Mouse (Mus musculus) mesoderm, embryonic 11.5 days (tissue): ENCODE measurements around the gene Rrp1.

Experiments used
- DNase-seq: peaks from one replicate; pipeline ENCODE4 v3.0.0-alpha.2; 2012; ENCODE audit warnings: low read depth, low spot score

Rrp1 gene

DNA sequence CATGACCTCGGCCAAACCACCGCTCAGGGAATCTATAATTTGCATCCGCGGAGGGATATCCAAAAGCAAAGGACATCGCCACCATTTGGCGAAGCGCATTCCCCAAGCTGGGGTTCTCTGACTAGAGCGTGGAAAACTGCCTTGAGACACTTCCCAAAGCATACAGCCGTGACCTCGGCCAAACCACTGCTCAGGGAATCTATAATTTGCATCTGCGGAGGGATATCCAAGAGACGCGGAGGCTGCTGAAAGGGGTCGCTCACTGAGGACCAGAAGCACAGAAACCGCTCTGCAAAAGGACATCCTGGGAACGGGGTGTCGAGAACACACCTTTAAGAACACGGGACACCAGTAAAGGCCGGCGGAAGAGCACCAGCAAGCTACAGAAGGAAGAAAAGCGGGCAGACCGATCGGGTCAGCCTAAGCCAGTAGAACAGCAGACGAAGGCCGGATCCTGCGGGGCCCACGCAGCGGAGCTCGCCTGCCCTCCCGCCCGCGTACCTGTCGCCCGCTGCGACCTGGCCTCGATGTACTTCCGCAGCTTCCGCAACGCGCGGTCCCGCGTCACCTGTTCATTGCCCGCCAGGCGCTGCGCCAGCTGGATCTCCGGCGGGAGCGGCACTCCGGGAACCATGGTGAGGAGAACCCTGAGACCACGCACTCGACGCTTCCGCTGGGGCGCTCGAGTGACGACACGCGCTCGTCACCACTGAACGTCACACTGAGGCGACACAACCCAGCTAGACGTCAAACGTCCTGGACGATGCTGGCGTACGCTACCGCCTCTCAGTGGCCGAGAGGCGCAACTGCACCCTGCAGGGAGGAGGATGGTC is at the start of gene Rrp1:
TSS of gene Rrp1 (minus strand) at position 725 of the 833 bp plus-strand sequence.
- peak; percentile 97 for DNase-seq

DNA sequence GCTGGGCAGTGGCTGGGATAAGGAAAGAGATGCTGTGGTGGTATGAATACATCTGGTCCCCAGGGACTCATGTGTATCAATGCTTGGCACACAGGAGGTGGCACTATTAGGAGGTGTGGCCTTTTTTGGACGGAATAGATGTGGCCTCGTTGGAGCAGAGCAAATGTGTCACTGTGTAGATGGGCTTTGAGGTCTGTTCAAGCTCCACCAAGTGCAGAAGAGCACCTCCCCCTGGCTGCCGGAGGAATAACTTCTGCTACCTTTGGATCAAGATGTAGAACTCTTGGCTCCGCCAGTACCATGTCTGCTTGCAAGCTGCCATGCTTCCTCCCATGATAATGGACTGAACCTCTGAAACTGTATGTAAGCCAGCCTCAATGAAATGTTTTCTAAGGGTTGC is 48.9 kb upstream of the Rrp1 start:
- no peak for DNase-seq

DNA sequence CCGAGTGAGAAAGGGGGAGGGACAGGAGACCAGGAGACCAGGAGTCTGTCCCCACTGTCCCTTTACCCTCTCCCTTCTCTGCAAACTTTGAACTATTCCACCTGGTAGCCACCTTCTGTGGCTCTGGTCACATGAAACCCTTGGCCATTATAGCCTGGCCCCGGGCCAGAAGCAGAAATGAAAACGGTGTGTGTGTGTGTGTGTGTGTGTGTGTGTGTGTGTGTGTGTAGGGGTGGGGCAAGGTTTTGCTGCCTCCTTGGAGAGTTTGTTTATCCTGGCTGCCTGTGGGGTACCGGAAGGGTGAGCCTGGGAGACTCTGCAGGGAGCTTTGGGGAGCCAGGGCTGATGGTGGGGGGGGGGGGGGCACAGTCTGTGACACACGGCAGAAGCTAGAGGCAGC is 47.6 kb upstream of the Rrp1 start:
- DNase-seq: no peak

DNA sequence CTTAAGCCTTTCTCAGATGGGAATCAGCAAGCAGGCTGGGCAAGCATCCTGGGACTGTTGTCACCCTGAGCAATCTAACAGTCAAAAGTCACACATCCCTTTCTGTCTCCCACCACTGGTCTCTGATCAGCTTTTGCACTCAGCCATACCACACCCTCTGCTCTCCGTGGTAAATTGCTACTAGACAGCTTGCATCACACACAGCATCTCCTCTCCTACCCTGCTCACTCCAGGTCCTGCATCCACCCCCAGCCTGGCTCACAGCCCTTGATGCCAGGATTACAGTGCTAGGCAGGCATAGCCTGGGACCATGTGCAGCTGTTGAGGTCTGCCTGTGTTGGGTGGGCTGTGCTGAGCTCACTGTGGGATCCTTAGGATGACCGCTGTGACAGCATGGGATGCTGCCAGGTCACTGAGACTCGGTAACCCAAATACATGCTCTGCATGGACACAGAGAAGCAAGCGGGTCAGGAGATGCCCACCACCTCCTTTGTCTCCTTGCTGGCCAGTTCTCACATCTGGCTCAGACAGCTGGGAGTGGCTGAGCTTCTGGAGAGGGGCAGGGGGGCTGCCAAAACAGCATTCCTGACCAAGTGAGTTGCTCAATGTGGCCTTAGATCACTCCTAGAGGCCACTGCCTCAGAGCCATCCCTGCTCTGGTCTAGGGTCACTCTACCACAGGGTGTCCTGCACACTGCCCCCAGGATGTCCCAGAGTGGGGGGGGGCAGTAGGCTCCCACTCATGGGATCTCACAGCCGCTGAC is 45.7 kb upstream of the Rrp1 start:
- DNase-seq: no peak

DNA sequence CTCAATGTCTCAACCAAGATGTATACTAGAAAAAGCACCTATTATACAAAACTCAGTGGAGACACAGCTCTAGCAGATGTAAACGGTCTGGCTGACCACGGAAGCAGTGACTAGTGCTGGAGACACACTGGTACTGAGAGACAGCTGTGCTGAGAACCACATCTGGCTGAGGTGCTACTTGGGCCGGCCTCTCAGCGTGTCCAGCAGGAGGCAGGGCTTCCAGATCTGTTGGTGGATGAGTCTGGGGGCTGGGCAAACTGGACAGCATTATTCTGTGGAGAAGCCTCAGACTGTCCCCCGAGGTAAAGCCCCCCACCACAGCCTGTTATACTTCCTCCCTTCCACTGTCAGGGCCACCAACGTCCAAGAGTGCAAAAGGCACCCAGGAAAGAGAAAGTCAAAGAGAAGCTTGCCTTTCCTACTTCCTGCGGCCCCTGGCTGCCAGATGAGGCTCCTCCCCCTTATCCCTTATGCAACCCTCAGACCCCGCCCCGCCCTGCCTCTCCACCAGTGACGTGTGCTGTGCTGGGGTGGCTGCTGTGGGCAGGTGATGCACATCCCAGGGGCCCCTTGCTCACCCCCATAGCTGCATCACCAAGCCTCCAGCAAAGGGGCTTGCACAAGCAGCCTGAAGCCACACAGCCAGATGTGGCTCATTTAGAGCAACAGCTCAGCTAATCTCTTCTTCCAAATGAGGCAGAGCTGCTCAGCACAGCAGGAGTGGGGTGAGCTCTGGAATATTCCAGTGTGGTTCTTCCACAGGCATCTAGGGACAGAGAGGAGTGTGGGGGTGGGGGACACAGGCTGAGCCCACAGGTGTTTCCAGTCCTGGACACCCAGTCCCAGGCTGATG is 44.9 kb upstream of the Rrp1 start:
- no peak for DNase-seq

DNA sequence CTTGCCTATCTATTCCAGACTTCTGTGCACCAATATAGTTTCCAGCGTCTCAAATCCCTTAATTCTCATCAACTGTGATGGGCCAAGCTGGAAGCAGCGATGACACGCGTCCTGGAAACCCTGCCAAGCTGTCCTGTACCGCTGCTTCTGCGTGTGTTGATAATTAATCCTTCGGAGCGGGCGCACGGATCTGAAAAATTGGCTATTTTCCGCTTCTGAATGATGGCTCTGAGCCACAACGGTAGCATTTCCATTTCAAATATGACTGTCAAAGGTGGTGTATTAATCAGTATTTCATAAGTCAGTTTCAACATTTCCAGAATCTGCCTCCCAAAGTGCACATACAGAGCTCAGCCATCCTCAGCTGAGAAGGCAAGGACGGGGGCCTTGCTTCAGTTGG is 43.9 kb upstream of the Rrp1 start:
- no peak for DNase-seq

DNA sequence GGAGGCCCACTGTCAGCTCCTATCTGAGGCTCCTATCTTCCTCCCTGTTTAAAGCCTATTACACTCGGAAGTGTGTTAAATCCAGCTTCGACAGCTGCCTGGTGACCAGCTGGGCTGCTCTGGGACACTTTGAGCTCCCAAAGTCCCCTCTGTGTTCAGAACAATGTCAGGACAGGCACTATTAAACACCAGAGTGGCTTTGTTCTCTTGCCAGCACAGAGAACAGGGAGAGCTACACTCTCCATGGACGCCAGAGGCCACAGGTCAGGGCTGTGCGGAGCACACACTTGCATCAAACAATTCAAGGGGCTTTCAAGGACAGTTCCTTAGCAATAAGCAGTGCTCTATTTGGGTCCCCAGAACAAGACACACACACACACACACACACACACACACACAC is 39.8 kb upstream of the Rrp1 start:
- DNase-seq: no peak

DNA sequence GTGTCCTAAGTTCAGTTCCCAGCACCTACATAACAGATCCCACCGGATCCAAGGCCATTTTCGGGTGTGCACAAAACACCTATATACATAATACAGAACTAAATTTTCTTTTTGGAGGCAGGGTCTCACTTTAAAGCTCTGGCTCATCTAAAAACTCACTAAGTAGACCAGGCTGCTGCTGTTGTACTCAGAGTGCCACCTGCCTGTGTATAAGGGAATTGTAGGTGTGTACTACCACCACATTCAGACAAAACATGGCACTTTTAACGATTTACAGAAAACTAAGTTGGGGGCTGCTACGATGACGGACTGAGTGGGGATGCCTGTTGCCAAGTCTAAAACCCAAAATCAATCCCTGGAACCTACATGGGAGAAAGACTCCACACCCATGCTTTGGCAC is 37.9 kb upstream of the Rrp1 start:
- DNase-seq: no peak

DNA sequence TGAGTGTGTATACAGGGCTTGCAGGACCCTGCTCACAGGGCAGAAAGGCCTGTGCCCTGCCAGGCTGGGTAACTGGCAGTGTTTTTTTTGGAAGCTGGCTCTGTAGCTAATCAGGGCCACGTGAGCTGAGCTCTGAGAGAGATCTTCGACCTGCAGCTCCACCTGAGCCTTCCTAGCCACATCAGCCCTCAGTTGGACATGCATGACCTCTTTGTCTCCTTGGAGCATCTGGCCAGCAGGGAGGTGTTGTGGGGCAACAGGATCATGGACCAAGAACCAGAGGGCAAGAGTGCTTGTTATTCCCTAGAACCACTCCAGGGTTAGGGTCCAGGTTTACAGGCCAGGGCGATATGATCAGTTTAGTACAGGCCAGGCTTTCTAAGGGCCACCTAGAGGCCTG is 34.6 kb upstream of the Rrp1 start:
- no peak for DNase-seq

DNA sequence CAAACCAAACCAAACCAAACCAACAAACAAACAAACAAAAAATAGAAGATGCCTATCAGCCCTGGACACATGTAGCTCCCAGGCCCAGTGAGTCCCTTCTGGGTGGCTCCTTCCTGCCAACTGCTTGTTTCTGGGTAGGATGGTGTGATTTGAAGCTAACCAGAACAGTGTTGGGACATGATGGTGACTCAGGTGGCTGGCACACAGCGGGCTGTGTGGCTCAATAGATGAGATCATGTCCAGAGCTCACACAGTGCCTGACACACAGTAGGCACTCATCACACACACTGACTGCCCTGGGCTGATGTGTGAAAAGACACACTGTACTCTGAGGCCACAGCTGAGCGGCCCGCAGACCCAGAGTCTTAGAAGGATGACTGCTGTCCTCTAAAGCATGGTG is 33.4 kb upstream of the Rrp1 start:
- no peak for DNase-seq

DNA sequence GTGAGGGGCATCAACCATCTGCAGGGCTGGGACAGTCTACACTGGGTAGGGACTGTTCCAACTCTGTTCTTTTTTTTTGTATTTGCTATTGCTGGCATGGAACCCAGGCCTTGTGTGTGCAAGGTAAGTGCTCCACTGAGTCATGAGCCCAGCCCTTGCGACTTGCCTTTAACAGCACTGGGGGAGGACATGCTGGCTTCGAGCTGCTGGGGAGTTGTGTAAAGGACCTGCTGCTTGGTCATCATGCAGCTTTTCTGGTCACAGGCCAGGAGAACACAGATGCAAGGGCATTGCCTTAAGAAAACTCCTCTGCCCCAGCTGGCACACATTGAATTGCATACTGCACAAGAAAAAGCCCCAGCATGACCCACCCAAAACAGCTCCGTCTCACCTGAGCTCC is 29.4 kb upstream of the Rrp1 start:
- DNase-seq: no peak

DNA sequence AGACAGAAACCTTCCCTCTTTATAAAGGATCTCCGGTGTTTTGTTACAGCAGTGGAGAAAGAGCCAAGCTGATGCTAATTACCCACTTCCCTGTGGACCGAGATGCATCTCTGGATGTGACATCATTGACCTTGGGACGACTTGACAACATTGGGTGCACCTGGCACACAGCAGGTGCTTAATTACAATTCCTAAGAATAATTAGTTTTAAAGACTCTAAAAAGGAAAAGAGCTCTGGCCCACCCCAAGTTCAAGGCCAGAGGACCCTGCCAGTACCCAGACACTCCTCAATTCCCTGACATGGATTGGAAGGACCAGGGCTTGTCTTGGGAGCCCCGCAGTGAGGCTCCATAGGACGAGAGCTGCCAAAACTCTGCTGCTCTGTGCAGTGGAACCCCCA is 28.8 kb upstream of the Rrp1 start:
- DNase-seq: no peak

DNA sequence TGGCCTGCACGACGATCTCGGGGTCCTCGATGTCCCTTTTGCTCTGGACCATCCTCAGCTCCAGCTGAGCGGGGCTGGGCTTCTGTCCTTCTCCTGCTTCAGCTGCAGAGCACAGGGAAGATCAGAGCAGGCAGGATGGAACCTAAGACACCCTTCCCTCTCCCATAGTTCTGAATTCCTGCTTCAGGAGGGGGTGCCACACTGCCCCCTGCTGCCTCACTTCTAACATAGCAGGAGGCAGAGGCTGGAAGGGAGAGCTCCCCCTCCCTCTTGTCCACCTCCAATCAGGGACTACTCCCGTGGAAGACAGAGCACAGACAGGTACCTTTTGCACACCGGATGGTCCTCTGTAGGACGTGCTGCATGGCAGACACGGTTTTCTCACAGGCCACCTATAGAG is 28.0 kb upstream of the Rrp1 start:
- no peak for DNase-seq

DNA sequence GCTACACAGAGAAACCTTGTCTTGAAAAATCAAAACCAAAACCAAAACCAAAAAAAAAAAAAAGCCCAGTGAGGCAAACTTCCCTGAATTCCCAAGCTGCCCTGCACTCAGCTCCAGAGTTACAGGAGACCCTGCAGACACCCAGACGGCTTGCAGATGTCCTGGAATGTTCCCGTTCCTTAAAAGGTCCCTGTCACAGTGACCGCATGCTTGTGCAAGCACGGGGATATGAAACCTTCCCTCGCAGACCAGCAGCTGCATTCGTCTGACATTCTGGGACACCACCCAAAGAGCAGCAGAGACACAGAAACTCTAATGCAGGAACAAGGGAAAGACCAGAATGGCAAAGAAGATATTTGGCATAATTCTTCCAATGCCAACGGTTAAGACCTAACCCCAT is 27.1 kb upstream of the Rrp1 start:
- DNase-seq: no peak

DNA sequence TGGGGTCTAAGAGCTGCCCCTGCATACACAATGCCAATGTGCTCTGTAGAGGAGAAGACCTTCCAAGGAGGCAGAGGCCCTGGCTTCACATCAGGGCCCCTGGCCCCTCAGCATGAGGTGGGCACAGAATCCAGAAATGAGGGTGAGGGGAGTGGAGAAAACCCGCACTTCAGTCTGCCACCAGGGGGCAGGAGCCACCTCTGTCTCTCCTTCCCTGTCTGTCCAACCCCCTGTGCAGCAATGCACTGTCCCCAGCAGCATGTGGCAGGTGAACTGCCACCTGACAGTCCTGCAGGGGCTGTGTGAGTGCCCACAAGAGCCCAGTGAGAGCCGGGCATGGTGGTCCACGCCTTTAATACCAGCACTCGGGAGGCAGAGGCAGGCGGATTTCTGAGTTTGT is 26.7 kb upstream of the Rrp1 start:
- no peak for DNase-seq

DNA sequence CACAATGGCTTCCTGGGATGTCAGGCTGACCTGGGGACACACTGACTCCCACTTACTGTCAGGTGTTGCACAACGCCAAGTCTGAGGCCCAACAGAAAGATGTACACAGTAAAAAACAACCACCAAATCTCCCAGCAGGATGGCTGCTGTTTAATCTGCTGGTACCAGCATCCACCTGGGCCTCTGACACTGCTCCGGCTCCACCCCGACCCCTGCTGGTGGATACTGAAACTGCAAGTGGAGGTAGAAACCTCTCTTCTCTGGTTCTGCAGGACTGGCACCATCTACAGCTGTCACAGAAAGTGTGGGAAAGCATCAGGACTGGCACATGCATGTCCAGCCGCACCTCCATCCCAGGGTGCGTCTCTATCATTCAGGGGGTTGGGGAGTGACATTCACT is 25.3 kb upstream of the Rrp1 start:
- DNase-seq: peak; percentile 73

DNA sequence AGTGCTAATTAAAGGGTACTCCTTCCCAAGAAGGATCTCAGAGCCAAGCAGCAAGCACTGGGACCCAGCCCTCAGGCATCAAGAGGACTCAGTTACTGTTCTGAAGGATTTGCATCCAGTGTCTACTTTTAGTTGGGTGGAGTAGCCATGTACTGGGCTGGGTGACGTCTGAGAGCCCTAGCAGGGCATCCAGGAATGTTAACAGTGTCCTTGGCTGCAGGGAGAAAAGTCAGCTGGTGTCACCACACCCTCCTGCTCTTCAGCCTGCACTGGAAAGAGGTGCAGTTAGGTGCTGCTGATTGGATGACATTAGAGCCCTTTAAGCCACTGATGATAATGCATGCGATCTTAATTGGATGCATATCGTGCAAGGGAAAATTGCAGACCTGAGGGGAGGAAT is 20.0 kb upstream of the Rrp1 start:
- DNase-seq: no peak

DNA sequence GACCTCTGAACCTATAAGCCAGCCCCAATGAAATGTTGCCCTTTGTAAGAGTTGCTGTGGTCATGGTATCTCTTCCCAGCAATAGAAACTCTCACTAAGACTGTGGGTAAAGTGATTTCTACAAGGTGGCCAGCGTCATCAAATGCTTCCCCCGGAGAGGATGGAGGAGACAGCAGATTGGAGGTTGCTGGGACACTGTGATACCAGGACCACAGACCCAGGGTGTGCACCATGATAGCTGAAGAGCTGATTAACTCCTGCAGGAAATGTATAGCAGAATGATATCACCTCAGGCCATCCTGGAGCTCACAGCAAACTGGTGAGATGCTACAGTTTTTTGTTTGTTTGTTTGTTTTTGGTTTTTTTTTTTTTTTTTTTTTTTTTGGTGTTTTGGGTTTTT is 16.9 kb upstream of the Rrp1 start:
- DNase-seq: no peak

DNA sequence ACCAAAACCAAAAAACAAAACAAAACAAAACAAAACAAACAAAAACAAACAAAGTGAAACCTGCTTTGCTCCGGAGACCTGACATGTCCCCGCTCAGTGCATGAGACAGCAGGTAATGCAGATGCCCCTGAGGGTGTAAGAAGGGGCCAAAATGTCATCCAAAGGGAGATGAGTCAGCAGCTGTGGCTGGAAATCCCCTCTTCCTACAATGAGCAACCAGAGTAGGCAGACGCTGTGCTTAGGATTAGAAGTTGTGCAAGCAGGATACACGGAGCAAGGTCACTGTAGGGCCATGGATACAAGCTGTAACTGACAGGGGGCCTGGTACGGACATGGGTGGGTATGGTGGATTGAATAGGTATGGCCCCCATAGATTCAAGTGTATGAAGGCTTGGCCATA is 16.3 kb upstream of the Rrp1 start:
- DNase-seq: no peak

DNA sequence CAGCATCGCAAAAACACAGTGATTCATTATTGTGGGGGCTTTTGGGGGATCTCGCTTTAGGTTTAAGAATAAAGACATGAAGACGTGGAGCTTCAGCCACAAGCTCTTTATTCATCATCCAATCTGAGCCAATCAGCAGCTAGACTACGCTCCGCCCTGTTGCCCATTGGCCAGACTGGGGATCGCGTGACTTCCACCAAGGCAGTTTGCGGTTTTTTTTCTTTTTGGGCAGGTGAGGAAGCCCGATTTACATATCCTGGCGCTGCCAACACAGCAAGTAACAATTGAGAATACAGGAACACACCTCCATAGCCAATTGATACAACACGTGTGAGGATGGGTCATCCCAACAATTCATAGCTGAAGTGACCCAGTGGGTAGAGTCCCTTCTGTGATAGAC is 15.2 kb upstream of the Rrp1 start:
- no peak for DNase-seq

DNA sequence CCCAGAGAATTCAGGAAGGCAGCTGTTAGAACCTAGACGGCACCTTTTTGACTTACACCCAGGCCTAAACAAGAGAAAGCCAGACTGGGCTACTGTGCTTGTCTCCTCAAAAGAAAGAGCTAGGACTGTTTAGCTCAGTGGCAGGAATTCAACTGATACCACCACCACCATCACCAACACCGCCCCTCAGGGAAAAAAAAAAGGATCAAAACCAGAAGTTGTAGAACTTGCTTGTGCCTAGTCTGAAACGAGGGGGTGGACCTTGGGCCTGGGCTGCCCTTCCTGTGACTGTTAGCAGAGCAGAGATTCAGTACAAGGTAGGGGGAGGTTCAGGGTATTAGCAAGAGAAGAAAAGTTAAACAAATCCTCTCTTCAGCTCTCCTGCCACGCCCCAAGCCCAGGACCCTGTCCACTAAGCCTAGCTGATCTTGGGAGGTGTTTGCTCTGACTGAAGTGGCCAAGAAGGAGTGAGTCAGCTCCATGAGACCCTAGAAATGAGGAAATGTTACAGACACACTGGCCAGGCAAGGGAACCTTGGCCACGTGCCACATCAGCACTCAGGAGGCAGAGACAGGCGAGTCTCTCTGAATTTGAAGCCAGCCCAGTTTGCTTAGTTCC is 13.4 kb upstream of the Rrp1 start:
- DNase-seq: no peak
